Mouse (Mus musculus) heart, postnatal 4 days (tissue): ENCODE measurements around the gene Tmem150b. TPM values are rescaled to one million over a fixed set of nuclear protein-coding genes. Genes with fewer than 3 reads are reported as not detected.
A peak's percentile ranks its signal among the peaks of the same experiment; 100 is the strongest.

ENCODE experiments used
- DNase-seq: peaks from one replicate; pipeline ENCODE4 v3.0.0; 2021
- total RNA-seq, 2 experiments: library from RNA; stranded (reverse); gene quantifications; 2 replicates each; pipeline ENCODE4 v1.2.3; 2021

Gene Tmem150b
- total RNA-seq = under 1 TPM in 1 of 2 experiments, not detected in 1; 0.12 TPM

- no peak for DNase-seq
These were observed at the start of gene Tmem150b for GRCm38 (mm10) chr7:4725169-4725568. Tmem150b (minus strand) TSS chr7:4725249.

GRCm38 (mm10) chr7:4771202-4771601 lies 46.2 kb upstream of the Tmem150b start, which contains the start of gene Fam71e2:
Fam71e2 (minus strand) TSS chr7:4771302.
- no peak for DNase-seq

DNA sequence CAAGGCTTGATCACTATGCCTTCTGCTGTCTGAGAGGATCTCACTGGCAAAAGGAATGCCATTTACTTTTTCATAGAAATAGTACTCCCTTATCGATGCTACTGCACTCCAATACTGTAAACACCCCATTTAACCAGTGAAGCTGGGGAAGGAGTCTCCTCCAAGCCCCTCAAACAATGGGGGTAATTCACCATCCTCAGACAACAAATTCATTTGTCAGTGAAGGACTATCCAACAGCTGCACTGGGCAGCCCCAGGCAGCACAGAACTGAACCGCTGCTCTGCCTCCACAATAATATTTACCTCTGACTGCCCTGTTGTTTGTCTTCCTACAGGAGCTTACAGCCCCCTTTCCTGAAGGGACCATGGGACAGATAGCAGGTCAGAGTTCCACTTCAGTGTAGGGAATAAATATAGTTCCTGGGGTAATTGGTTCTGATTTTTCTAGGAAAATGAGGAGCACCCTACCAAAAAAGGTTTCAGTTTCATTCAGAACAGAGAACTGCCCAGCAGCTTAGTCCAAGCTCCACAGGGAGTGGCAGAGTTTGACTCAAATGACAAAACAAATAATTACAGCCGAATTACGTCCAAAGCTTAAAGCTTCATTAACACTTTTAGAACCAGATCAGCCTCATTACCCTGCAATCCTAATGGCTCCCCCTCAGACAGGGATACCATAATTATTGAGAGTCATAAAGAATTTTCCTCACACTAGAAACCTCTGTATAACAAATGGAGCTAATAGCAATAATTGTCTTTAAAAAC lies 40.1 kb upstream of the Tmem150b start:
- DNase-seq = no peak

- no peak for DNase-seq
These were observed 34.6 kb upstream of the Tmem150b start for GRCm38 (mm10) chr7:4759670-4760069.

- DNase-seq = peak; percentile 85
These were observed 27.9 kb upstream of the Tmem150b start, which contains the start of gene Cox6b2 for GRCm38 (mm10) chr7:4752821-4753570. Cox6b2 (minus strand) TSS chr7:4753094.

- DNase-seq = peak; percentile 58
These were observed 27.1 kb upstream of the Tmem150b start for GRCm38 (mm10) chr7:4751971-4752820.

GRCm38 (mm10) chr7:4749169-4749568 lies 24.1 kb upstream of the Tmem150b start:
- no peak for DNase-seq

GRCm38 (mm10) chr7:4748321-4748720 lies 23.3 kb upstream of the Tmem150b start:
- no peak for DNase-seq

GRCm38 (mm10) chr7:4747156-4747899 lies 22.3 kb upstream of the Tmem150b start:
- DNase-seq = no peak

- no peak for DNase-seq
These were observed 21.4 kb upstream of the Tmem150b start for GRCm38 (mm10) chr7:4746326-4746980.

- no peak for DNase-seq
These were observed 19.8 kb upstream of the Tmem150b start for GRCm38 (mm10) chr7:4744886-4745285.

- DNase-seq = no peak
These were observed 18.3 kb upstream of the Tmem150b start for GRCm38 (mm10) chr7:4743354-4743753.

- DNase-seq = no peak
These were observed 17.4 kb upstream of the Tmem150b start for GRCm38 (mm10) chr7:4742482-4742819.

DNA sequence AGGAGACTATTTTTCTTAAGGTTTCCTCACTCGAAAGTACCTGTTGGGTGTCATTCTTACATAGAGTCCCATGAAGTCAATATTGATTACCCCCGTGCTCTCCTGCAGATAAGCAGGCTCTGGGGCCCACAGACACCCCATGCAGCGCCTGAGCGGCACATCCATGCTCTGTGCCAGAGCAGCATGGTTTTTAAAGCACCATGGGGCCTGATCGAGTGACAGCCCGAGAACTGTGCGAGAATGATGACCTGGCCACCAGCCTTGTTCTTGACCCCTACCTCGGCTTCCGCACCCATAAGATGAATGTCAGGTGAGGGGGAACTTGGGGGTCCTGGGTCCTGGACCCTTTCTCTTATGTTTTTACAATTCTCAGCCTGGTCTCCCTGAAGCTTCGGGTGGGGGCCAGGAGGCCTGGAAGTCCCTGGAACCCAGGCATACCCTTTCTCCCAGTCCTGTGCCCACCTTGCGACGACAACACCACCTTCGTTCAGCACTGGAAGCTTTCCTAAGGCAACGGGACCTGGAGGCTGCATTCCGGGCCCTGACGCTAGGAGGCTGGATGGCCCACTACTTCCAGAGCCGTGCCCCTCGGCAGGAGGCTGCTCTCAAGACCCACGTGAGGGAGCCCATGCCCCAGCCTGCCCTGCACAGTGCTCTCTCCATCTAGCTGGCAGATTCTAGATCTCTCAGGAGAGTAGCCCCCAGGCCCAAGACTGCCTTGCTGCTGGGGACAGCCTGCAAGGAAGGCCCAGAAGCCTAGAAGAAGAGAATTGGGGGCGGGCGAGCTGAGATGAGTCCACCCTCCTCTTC lies 16.8 kb upstream of the Tmem150b start:
- no peak for DNase-seq

DNA sequence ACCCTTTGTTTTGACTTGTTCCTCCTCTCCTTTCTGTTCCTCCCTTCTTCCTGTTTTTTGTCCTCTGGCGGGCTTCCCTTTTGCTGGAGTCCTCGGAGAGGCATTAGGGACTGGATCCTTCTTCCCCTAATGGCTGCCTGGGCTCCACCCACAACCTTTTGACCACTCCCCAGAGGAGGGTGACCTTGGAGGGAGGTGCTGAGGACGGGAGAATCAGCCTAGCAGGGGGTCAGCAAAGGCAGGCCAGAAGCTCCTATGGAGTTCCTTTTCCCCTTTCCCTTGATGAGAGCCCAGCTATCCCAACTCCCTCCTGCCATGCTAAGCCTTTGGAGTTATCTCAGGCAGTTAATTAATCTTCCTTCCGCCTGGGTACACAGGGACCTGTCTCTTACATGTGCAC lies 16.1 kb upstream of the Tmem150b start:
- peak; percentile 71 for DNase-seq

DNA sequence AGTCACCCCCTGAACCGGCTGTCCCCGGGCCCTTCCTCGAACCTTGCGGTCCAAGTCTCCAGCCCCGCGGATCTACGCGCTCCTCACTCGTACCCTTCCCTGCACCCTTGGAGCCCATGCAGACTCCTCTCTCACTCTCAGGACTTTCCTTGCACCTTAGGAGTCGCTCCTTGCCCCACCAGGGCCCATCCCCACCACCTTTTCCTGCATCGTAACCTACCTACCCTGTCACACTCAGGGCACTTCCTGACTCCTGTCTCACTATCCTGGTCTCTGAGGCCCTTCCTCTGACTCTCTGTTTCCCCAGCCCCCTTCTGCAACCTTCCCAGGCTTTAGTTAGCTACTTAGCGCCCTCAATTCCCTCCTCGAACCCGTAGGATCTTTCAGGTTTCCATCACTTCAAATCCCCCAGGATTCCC lies 15.3 kb upstream of the Tmem150b start:
- DNase-seq = no peak

DNA sequence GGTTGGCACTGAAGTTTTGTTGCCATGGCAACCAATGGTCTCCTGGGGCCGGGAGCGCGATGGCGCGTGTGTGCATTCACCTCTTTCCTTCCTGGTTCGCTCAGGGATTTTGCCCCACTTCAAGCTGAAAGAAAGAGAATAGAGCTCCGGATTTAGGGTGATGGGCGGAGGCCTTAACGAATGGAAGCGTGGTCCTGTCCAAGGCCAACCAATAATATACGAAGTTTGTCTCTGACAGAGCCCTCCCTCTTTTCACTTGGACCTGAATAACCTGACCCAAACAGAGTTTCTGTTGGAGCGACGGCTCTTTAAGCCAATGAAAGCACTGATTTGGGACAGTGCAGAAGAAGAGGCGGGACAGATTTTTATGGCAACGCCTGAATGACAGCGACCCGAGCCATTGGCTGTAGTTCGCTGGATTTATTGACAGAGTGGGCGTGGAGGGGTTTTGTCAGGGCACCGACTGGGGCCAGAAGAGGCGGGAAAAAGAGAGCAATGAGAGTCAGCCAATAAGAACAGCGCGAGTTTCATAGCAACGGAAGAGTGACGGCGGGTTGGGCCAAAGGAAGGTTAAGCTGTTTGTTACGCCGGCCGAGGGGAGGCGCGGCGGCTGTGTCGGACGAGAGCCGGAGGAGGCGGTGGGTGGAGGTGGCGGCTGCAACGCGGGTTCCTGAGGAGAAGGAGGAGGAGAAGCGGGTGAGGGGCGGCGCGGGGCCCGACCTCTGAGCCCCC lies 14.7 kb upstream of the Tmem150b start, which contains the start of gene Kmt5c:
Gene Kmt5c (plus strand): TSS at position 572 of the 732 bp plus-strand sequence.
- peak; percentile 98 for DNase-seq

- DNase-seq = no peak
These were observed 14.0 kb upstream of the Tmem150b start for GRCm38 (mm10) chr7:4739041-4739543.

GRCm38 (mm10) chr7:4732968-4733392 lies 7.9 kb upstream of the Tmem150b start:
- DNase-seq = no peak
